Mouse (Mus musculus): ENCODE results near the gene Plcb1. TPM values are rescaled to one million over a fixed set of nuclear protein-coding genes. Genes with fewer than 3 reads are reported as not detected.

Gene Plcb1
- total and polyA plus RNA-seq, 3 experiments, result 0.78 to 4.2 (median 3.9) TPM

GRCm38 (mm10) chr2:135328756-135329155 lies 542.9 kb downstream of the Plcb1 start:
- Histone ChIP-seq H3K79me2 (replicated peaks; ENCODE audit: control insufficient read depth, insufficient read depth, low read length) (no peaks in the 10 kb centered on the region), H3K4me3 (no peak overlapping the region), H3K36me3 (ENCODE audit: control insufficient read depth, insufficient read depth, low read length) (no peaks in the 10 kb centered on the region), H3K27ac (no peak overlapping the region), H3K27me3 (ENCODE audit: control insufficient read depth, insufficient read depth, low read length) (no peaks in the 10 kb centered on the region), H3K9ac (ENCODE audit: low read depth, low read length) (no peak overlapping the region), H3K4me1 (ENCODE audit: control insufficient read depth, insufficient read depth, low read length) (no peaks in the 10 kb centered on the region; the same call in 1 of the 2 replicates)
- DNase-seq, result peak in 1 of 2 experiments; percentile 7
- WGBS, result 0% methylated on average over 2 of the region's 2 CpGs
- intact Hi-C loops (cut with DNase I), result loop anchor here (2.0 to 10.0 kb wide), 3 partner anchors 324 to 544 kb away; no protein-coding TSS in a partner anchor
- TF ChIP-seq CTCF (IDR thresholded peaks at IDR 0.05) (peak; percentile 91), POLR2A (IDR thresholded peaks at IDR 0.05; ENCODE audit: insufficient read depth, low read depth, low read length) (no peak)

- TF ChIP-seq POLR2A (IDR thresholded peaks at IDR 0.05; ENCODE audit: insufficient read depth, low read depth, low read length) (no peak), EP300 (IDR thresholded peaks at IDR 0.05; ENCODE audit: insufficient read depth, low read depth, low read length) (no peak), CTCF (IDR thresholded peaks at IDR 0.05) (peak; percentile 95)
- H3K9ac ChIP-seq (ENCODE audit: low read depth, low read length), result no peak overlapping the region
- intact Hi-C loops (cut with DNase I), result loop anchor here (1.0 to 10.0 kb wide), 5 partner anchors 325 to 781 kb away; no protein-coding TSS in a partner anchor
- H3K4me3 ChIP-seq, result no peak overlapping the region
- no peaks in the 10 kb centered on the region; the same call in 1 of the 2 replicates for H3K4me1 ChIP-seq (ENCODE audit: control insufficient read depth, insufficient read depth, low read length)
- no peaks in the 10 kb centered on the region for H3K79me2 ChIP-seq (replicated peaks; ENCODE audit: control insufficient read depth, insufficient read depth, low read length)
- H3K27me3 ChIP-seq (ENCODE audit: control insufficient read depth, insufficient read depth, low read length), result no peaks in the 10 kb centered on the region
- H3K27ac ChIP-seq, result no peak overlapping the region
- WGBS, result 9% methylated on average over 14 of the region's 14 CpGs
- DNase-seq, result peak in 1 of 2 experiments; percentile 17
- H3K36me3 ChIP-seq (ENCODE audit: control insufficient read depth, insufficient read depth, low read length), result no peaks in the 10 kb centered on the region
Measured at GRCm38 (mm10) chr2:135329782-135330545, 544.1 kb downstream of the Plcb1 start.

GRCm38 (mm10) chr2:135331868-135332267 lies 546.0 kb downstream of the Plcb1 start:
- Histone ChIP-seq H3K4me3 (no peak overlapping the region), H3K27me3 (ENCODE audit: control insufficient read depth, insufficient read depth, low read length) (no peaks in the 10 kb centered on the region), H3K9ac (ENCODE audit: low read depth, low read length) (no peak overlapping the region), H3K4me1 (ENCODE audit: control insufficient read depth, insufficient read depth, low read length) (no peaks in the 10 kb centered on the region; the same call in 1 of the 2 replicates), H3K27ac (no peak overlapping the region), H3K36me3 (ENCODE audit: control insufficient read depth, insufficient read depth, low read length) (no peaks in the 10 kb centered on the region), H3K79me2 (replicated peaks; ENCODE audit: control insufficient read depth, insufficient read depth, low read length) (no peaks in the 10 kb centered on the region)
- 93% methylated on average over 1 of the region's 1 CpGs for WGBS
- TF ChIP-seq CTCF (IDR thresholded peaks at IDR 0.05) (no peak), EP300 (IDR thresholded peaks at IDR 0.05; ENCODE audit: insufficient read depth, low read depth, low read length) (no peak), POLR2A (IDR thresholded peaks at IDR 0.05; ENCODE audit: insufficient read depth, low read depth, low read length) (no peak)
- no peak for DNase-seq
- intact Hi-C loops (cut with DNase I), result no loop called here

- no peaks in the 10 kb centered on the region for H3K36me3 ChIP-seq (ENCODE audit: control insufficient read depth, insufficient read depth, low read length)
- H3K4me3 ChIP-seq, result no peak overlapping the region
- no peak overlapping the region for H3K9ac ChIP-seq (ENCODE audit: low read depth, low read length)
- H3K79me2 ChIP-seq (replicated peaks; ENCODE audit: control insufficient read depth, insufficient read depth, low read length), result no peaks in the 10 kb centered on the region
- H3K27me3 ChIP-seq (ENCODE audit: control insufficient read depth, insufficient read depth, low read length), result no peaks in the 10 kb centered on the region
- TF ChIP-seq POLR2A (IDR thresholded peaks at IDR 0.05; ENCODE audit: insufficient read depth, low read depth, low read length) (no peak), CTCF (IDR thresholded peaks at IDR 0.05) (peak; percentile 83)
- intact Hi-C loops (cut with DNase I), result loop anchor here (5.0 kb wide), 1 partner anchor 781 kb away; no protein-coding TSS in a partner anchor
- no peak for DNase-seq
- no peaks in the 10 kb centered on the region; the same call in 1 of the 2 replicates for H3K4me1 ChIP-seq (ENCODE audit: control insufficient read depth, insufficient read depth, low read length)
- H3K27ac ChIP-seq, result no peak overlapping the region
- 22% methylated on average over 1 of the region's 1 CpGs for WGBS
Measured at GRCm38 (mm10) chr2:135356311-135356710, 570.4 kb downstream of the Plcb1 start.

- TF ChIP-seq POLR2A (IDR thresholded peaks at IDR 0.05; ENCODE audit: insufficient read depth, low read depth, low read length) (no peak), EP300 (IDR thresholded peaks at IDR 0.05; ENCODE audit: insufficient read depth, low read depth, low read length) (no peak), CTCF (IDR thresholded peaks at IDR 0.05) (peak; percentile 88)
- WGBS, result 5% methylated on average over 1 of the region's 1 CpGs
- H3K79me2 ChIP-seq (replicated peaks; ENCODE audit: control insufficient read depth, insufficient read depth, low read length), result no peaks in the 10 kb centered on the region
- no peak overlapping the region for H3K4me3 ChIP-seq
- no peak overlapping the region for H3K9ac ChIP-seq (ENCODE audit: low read depth, low read length)
- intact Hi-C loops (cut with DNase I), result loop anchor here (1.0 kb wide), 1 partner anchor 596 kb away; no protein-coding TSS in a partner anchor
- DNase-seq, result no peak
- H3K27ac ChIP-seq, result no peak overlapping the region
- no peaks in the 10 kb centered on the region; the same call in none of the 2 replicates for H3K4me1 ChIP-seq (ENCODE audit: control insufficient read depth, insufficient read depth, low read length)
- H3K36me3 ChIP-seq (ENCODE audit: control insufficient read depth, insufficient read depth, low read length), result no peaks in the 10 kb centered on the region; the same call in 1 of the 2 replicates
- no peaks in the 10 kb centered on the region for H3K27me3 ChIP-seq (ENCODE audit: control insufficient read depth, insufficient read depth, low read length)
Measured at GRCm38 (mm10) chr2:135361798-135362197, 575.9 kb downstream of the Plcb1 start.

GRCm38 (mm10) chr2:135362948-135363347 lies 577.1 kb downstream of the Plcb1 start:
- Histone ChIP-seq H3K79me2 (replicated peaks; ENCODE audit: control insufficient read depth, insufficient read depth, low read length) (no peaks in the 10 kb centered on the region), H3K27me3 (ENCODE audit: control insufficient read depth, insufficient read depth, low read length) (no peaks in the 10 kb centered on the region), H3K36me3 (ENCODE audit: control insufficient read depth, insufficient read depth, low read length) (no peaks in the 10 kb centered on the region; the same call in 1 of the 2 replicates), H3K27ac (no peak overlapping the region), H3K9ac (ENCODE audit: low read depth, low read length) (no peak overlapping the region), H3K4me1 (ENCODE audit: control insufficient read depth, insufficient read depth, low read length) (no peaks in the 10 kb centered on the region; the same call in 1 of the 2 replicates), H3K4me3 (no peak overlapping the region)
- 78% methylated on average over 5 of the region's 5 CpGs for WGBS
- no peak for DNase-seq
- intact Hi-C loops (cut with DNase I), result loop anchor here (1.0 kb wide), 1 partner anchor 594 kb away; no protein-coding TSS in a partner anchor
- TF ChIP-seq POLR2A (IDR thresholded peaks at IDR 0.05; ENCODE audit: insufficient read depth, low read depth, low read length), result no peak
- TF ChIP-seq CTCF (IDR thresholded peaks at IDR 0.05), result no peak
- no peak for TF ChIP-seq EP300 (IDR thresholded peaks at IDR 0.05; ENCODE audit: insufficient read depth, low read depth, low read length)
